Mouse (Mus musculus) lung, embryonic 15.5 days (tissue): Measurements from ENCODE around the gene Rab6b. TPM values are rescaled to one million over a fixed set of nuclear protein-coding genes. Genes with fewer than 3 reads are reported as not detected.
A peak's percentile ranks its signal among the peaks of the same experiment; 100 is the strongest.
"Not testable (repeated sequence)": the region's sequence is repeated elsewhere in the genome, so short reads cannot be mapped to it uniquely, and the experiment has no call there.

Source experiments
- ATAC-seq: fragments of 200-750 bp; cut with Nextera tagmentation; 2 replicates; pipeline ENCODE4 v1.8.0; 2017; ENCODE audit warnings: moderate number of reproducible peaks, borderline replicate concordance; ENCODE audit not compliant: low FRiP score, low TSS enrichment; ENCODE audit errors: extremely low read depth
- H3K27ac ChIP-seq: fragments of 300-500 bp; sonication (generic); 2 replicates; pipeline ENCODE4 v1.5.1; 2015; ENCODE audit warnings: moderate library complexity, mild to moderate bottlenecking, inconsistent platforms
- H3K27me3 ChIP-seq: fragments of 300-500 bp; sonication (generic); 2 replicates; pipeline ENCODE4 v1.6.1; 2015; ENCODE audit warnings: inconsistent platforms
- H3K36me3 ChIP-seq: fragments of 300-500 bp; sonication (generic); 2 replicates; pipeline ENCODE4 v1.6.1; 2015; ENCODE audit warnings: inconsistent platforms
- H3K4me1 ChIP-seq: fragments of 300-500 bp; sonication (generic); 2 replicates; pipeline ENCODE4 v1.6.1; 2015; ENCODE audit warnings: inconsistent platforms
- H3K4me2 ChIP-seq: fragments of 300-500 bp; sonication (generic); 2 replicates; pipeline ENCODE4 v1.6.1; 2015; ENCODE audit warnings: inconsistent platforms, mild to moderate bottlenecking, moderate library complexity
- H3K4me3 ChIP-seq: fragments of 300-500 bp; sonication (generic); 2 replicates; pipeline ENCODE4 v1.5.1; 2015; ENCODE audit warnings: mild to moderate bottlenecking, inconsistent platforms
- H3K9ac ChIP-seq: fragments of 300-500 bp; sonication (generic); 2 replicates; pipeline ENCODE4 v1.6.1; 2015; ENCODE audit warnings: inconsistent platforms
- H3K9me3 ChIP-seq: fragments of 300-500 bp; sonication (generic); 2 replicates; pipeline ENCODE4 v1.6.1; 2016; ENCODE audit warnings: inconsistent platforms
- WGBS: fragments of 180-500 bp; shearing (Covaris S2); methylation state at CpG from one replicate; pipeline ENCODE4 v1.1.7; 2015; 5-methylcytosine and 5-hydroxymethylcytosine counted together
- polyA plus RNA-seq: library from polyadenylated mRNA; unstranded; fragments of >200 nt; fragmentation: Nextera tagmentation; extraction: Ambion mirVana; gene quantifications from 2 replicates; pipeline ENCODE4 v1.2.1, GENCODE M21; 2015

The Rab6b gene
- polyA plus RNA-seq, 1 experiment from 2014 or later, result 4.3 TPM

DNA sequence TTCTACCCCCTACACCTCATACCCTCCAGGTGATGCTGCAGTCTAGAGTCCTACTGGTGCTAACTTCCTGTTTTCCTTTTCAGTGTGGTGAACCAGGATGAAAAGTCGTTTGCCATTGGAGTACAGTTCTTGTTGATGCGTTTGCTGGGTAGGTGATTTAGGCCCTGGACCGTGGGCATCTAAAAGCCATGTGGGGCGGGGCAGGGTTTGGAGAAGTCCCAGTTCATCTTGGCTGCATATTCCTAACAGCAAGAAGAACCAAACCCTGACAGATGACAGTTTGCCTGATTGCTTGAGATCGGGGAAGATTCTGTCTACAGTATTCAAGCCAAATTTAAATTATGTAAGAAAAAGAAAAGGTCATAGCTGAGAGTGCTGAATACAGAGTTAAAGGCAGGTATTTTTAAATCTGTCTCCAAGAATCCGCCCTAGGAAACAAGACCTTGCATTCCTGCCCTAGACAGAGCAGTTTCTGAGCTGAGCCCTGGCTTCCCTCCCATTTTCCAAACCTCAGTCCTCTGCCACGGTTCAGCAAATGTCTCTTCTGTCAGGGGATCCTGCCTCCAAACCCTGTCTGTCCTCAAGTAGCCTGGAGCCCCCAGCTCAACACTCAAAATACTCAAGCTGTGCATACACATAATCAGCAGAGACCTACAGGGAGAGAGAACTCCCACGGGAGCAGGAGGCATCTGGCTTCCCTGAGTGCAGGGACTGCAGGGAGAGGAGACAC is 29.2 kb upstream of the Rab6b start:
- Histone ChIP-seq H3K9ac (no peak overlapping the region), H3K4me2 (no peak overlapping the region), H3K4me3 (no peak overlapping the region), H3K27me3 (no peaks in the 10 kb centered on the region), H3K36me3 (no peaks in the 10 kb centered on the region), H3K4me1 (peaks cover 12% of the 10 kb centered on the region), H3K9me3 (no peaks in the 10 kb centered on the region), H3K27ac (no peak overlapping the region)
- 58% methylated on average over 8 of the region's 8 CpGs for WGBS
- no peak for ATAC-seq

GRCm38 (mm10) chr9:103083405-103083804 is 28.2 kb upstream of the Rab6b start:
- WGBS, result 67% methylated on average over 3 of the region's 3 CpGs
- Histone ChIP-seq H3K36me3 (no peaks in the 10 kb centered on the region), H3K9me3 (no peaks in the 10 kb centered on the region), H3K4me3 (no peak overlapping the region), H3K27me3 (no peaks in the 10 kb centered on the region), H3K27ac (no peak overlapping the region), H3K9ac (no peak overlapping the region), H3K4me2 (no peak overlapping the region), H3K4me1 (peaks cover 4% of the 10 kb centered on the region; the same call in 1 of the 2 replicates)
- no peak for ATAC-seq

GRCm38 (mm10) chr9:103086736-103087135 is 24.9 kb upstream of the Rab6b start:
- no peak for ATAC-seq
- 87% methylated on average over 6 of the region's 6 CpGs for WGBS
- Histone ChIP-seq H3K27ac (no peak overlapping the region), H3K27me3 (no peaks in the 10 kb centered on the region; the same call in 1 of the 2 replicates), H3K36me3 (no peaks in the 10 kb centered on the region), H3K4me3 (no peak overlapping the region), H3K9ac (no peak overlapping the region), H3K4me2 (no peak overlapping the region), H3K4me1 (peaks cover 23% of the 10 kb centered on the region), H3K9me3 (no peaks in the 10 kb centered on the region)

DNA sequence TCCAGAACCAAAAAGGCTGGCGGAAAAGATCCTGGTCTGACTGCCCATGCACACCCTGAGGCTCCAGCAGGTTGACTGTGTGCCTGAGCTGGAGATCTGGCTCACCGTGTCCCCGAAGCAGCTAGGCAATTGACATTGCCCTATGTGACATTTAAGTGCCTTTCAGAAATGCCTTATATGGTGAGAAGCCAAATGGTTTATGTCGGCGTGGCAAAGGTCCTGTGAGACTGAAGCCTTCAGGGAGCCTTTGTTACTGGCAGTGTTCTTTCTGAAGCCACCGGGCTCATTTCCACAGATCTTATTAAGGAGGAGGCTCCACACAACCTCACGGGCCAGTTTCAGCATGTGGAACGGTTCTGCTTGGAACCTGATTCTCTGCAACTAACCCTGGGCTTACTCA is 24.3 kb upstream of the Rab6b start:
- no peak overlapping the region for H3K4me3 ChIP-seq
- H3K4me2 ChIP-seq, result no peak overlapping the region
- no peaks in the 10 kb centered on the region; the same call in 1 of the 2 replicates for H3K27me3 ChIP-seq
- no peaks in the 10 kb centered on the region for H3K36me3 ChIP-seq
- no peak overlapping the region for H3K27ac ChIP-seq
- H3K4me1 ChIP-seq, result peaks cover 26% of the 10 kb centered on the region
- no peak for ATAC-seq
- 49% methylated on average over 8 of the region's 8 CpGs for WGBS
- H3K9me3 ChIP-seq, result no peaks in the 10 kb centered on the region
- no peak overlapping the region for H3K9ac ChIP-seq

- Histone ChIP-seq H3K27me3 (no peaks in the 10 kb centered on the region; the same call in 1 of the 2 replicates), H3K9ac (no peak overlapping the region), H3K4me3 (no peak overlapping the region), H3K9me3 (no peaks in the 10 kb centered on the region), H3K27ac (no peak overlapping the region), H3K4me1 (peaks cover 31% of the 10 kb centered on the region), H3K36me3 (no peaks in the 10 kb centered on the region), H3K4me2 (no peak overlapping the region)
- ATAC-seq, result no peak
- 84% methylated on average over 2 of the region's 2 CpGs for WGBS
These were observed 22.9 kb upstream of the Rab6b start for GRCm38 (mm10) chr9:103088661-103089060.

DNA sequence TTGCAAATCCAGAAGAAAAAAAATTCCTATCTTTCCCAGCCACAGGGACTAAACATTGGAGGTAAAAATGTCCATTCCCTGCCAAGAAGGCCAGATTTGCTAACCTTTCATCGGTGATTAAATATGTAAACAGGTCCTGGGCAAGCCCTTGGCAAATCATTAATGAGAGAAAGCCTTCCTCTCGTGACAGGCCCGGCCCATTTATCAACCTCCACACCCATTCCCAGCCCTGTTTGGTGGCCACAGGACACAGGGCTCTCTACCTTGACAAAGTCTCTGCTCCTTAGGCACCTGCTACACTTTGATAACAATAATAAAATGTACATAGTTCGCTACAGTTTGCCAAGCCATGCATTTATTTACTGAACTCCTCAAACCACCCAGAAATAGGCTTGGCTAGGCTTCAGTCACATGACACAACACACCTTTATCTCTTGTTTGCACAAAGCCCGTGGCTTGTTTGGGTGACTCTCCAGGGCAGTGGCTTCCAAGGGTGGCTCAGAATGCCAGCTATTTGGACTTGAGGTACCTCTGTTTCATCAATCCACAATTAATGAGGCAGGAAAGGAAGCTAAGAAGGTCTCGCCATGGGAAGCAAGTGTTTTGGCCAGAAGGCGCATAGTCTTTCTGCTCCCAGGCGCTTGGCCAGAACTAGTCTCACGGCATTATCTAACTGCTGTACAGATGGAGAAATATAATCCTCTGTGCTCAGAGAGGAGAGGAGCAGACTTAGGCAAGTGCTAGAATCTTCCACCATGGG is 21.3 kb upstream of the Rab6b start:
- H3K9me3 ChIP-seq, result no peaks in the 10 kb centered on the region
- H3K4me3 ChIP-seq, result no peak overlapping the region
- 33% methylated on average over 9 of the region's 9 CpGs for WGBS
- no peak overlapping the region for H3K9ac ChIP-seq
- H3K4me1 ChIP-seq, result peaks cover 31% of the 10 kb centered on the region
- H3K36me3 ChIP-seq, result no peaks in the 10 kb centered on the region
- ATAC-seq, result 0 out of 2 replicates have a peak, but pooled peaks have one; percentile 21
- no peaks in the 10 kb centered on the region; the same call in 1 of the 2 replicates for H3K27me3 ChIP-seq
- H3K4me2 ChIP-seq, result no peak overlapping the region
- peak overlapping the region; percentile 20 for H3K27ac ChIP-seq

GRCm38 (mm10) chr9:103091039-103091883 is 20.3 kb upstream of the Rab6b start:
- H3K9ac ChIP-seq, result no peak overlapping the region

GRCm38 (mm10) chr9:103092248-103092647 is 19.3 kb upstream of the Rab6b start:
- peaks cover 31% of the 10 kb centered on the region for H3K4me1 ChIP-seq
- peak overlapping the region; percentile 89 for H3K4me2 ChIP-seq
- WGBS, result under 1% methylated on average over 19 of the region's 19 CpGs
- H3K9me3 ChIP-seq, result no peaks in the 10 kb centered on the region
- peak overlapping the region; percentile 45 for H3K4me3 ChIP-seq
- no peaks in the 10 kb centered on the region; the same call in 1 of the 2 replicates for H3K27me3 ChIP-seq
- H3K9ac ChIP-seq, result peak overlapping the region; percentile 53
- no peaks in the 10 kb centered on the region for H3K36me3 ChIP-seq
- no peak overlapping the region for H3K27ac ChIP-seq
- ATAC-seq, result peak; percentile 87

More at GRCm38 (mm10) chr9:103091039-103091883, 20.3 kb upstream of the Rab6b start:
- no peak for ATAC-seq
- no peak overlapping the region for H3K4me3 ChIP-seq
- H3K27me3 ChIP-seq, result no peaks in the 10 kb centered on the region; the same call in 1 of the 2 replicates
- peak overlapping the region; percentile 11 for H3K27ac ChIP-seq
- H3K36me3 ChIP-seq, result no peaks in the 10 kb centered on the region
- no peak overlapping the region for H3K4me2 ChIP-seq
- no peaks in the 10 kb centered on the region for H3K9me3 ChIP-seq
- 76% methylated on average over 16 of the region's 16 CpGs for WGBS
- H3K4me1 ChIP-seq, result peaks cover 31% of the 10 kb centered on the region

DNA sequence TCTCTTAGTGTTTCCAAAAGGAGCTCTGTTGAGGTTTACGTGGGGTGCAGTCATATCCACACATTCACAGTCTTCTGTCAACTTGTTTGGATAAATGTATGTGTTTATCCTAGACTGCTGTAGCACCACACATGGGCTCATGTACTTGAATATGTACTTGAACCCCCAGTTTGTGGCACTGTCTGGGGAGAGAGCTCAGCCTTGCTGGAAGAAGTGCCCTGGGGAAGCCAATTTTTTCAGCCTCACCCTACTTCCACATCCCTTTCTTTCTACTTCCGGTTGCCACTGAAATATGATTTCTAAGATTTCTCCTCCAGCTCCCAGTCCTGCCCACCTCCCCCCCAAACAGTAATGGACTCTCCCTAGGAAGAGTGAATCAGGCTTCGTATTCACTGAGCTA is 17.9 kb upstream of the Rab6b start:
- no peak overlapping the region for H3K9ac ChIP-seq
- WGBS, result 61% methylated on average over 3 of the region's 3 CpGs
- peaks cover 31% of the 10 kb centered on the region for H3K4me1 ChIP-seq
- H3K27me3 ChIP-seq, result no peaks in the 10 kb centered on the region; the same call in 1 of the 2 replicates
- ATAC-seq, result no peak
- no peak overlapping the region for H3K27ac ChIP-seq
- no peaks in the 10 kb centered on the region for H3K9me3 ChIP-seq
- no peak overlapping the region for H3K4me3 ChIP-seq
- H3K36me3 ChIP-seq, result no peaks in the 10 kb centered on the region
- no peak overlapping the region for H3K4me2 ChIP-seq

DNA sequence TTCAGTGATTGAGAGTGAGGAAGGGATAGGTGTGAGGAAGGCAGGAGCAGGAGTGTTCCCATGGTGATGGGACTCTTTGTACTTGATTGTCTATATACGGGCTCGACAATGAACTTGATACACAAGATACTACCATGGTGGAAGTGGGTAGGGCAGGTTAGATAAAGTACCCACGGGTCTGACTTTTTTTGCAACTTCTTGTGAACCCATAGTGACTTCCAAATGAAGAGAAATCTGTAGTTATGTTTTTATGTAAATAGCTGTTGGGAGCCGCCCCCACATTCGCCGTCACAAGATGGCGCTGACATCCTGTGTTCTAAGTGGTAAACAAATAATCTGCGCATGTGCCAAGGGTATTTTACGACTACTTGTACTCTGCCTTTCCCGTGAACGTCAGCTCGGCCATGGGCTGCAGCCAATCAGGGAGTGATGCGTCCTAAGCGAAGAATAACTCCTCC is 3.2 kb upstream of the Rab6b start:
- H3K27ac ChIP-seq, H3K36me3 ChIP-seq, H3K9me3 ChIP-seq, H3K9ac ChIP-seq: not testable (repeated sequence)
- peaks cover 35% of the 10 kb centered on the region for H3K4me1 ChIP-seq
- WGBS, result 28% methylated on average over 10 of the region's 14 CpGs
- ATAC-seq, result peak; percentile 55; the same call in 1 of the 2 replicates
- peak overlapping the region; percentile 47 for H3K4me2 ChIP-seq
- peak overlapping the region; percentile 44 for H3K4me3 ChIP-seq
- H3K27me3 ChIP-seq, result peaks cover 38% of the 10 kb centered on the region

DNA sequence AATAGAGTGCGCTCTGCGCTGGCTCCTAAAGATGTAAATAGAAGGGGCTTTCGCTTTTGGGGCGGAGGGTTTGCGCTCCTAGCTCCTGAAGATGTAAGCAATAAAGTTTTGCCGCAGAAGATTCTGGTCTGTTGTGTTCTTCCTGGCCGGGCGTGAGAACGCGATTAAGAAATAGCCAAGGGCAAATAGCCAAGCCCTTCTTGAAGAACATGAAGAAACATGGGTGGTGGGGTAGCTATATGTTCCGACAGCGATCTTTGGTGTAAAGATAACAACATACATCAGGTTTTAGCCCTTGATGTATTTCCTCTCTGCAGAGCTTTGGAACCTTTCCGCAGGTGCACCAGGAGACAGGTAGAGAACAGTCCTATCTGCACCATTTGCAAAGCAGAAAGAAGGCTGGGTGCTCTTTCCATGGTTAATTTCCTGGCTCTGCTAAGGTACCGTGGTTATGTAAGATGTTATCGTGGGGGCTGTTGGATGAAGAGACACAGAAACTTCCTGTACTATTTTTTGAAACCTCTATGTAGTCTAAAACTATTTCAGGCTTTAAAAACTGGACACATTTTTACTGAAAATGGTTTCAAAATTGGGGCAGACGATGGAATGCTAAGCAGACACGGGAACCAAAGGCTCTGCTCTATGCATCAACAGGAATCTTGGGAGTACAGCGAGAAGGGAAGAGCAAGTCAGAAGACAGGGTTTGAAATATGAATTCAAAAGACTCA is 2.5 kb upstream of the Rab6b start:
- Histone ChIP-seq H3K9me3 (no peaks in the 10 kb centered on the region), H3K4me3 (peak overlapping the region; percentile 44), H3K27me3 (peaks cover 45% of the 10 kb centered on the region), H3K9ac (peak overlapping the region; percentile 39), H3K27ac (peak overlapping the region; percentile 45), H3K36me3 (no peaks in the 10 kb centered on the region), H3K4me2 (peak overlapping the region; percentile 61), H3K4me1 (peaks cover 35% of the 10 kb centered on the region)
- 32% methylated on average over 18 of the region's 18 CpGs for whole genome bisulfite sequencing
- ATAC-seq, result no peak
